Mouse (Mus musculus): ENCODE results near the gene Trh. TPM values are rescaled to one million over a fixed set of nuclear protein-coding genes. Genes with fewer than 3 reads are reported as not detected.
A peak's percentile ranks its signal among the peaks of the same experiment; 100 is the strongest.

Trh gene
- polyA plus RNA-seq, 1 experiment from 2014 or later, result 1.8 TPM

GRCm38 (mm10) chr6:92219445-92219844 is 25.0 kb downstream of the Trh start:
- Histone ChIP-seq H3K27ac (no peak overlapping the region), H3K9me3 (no peaks in the 10 kb centered on the region; the same call in 1 of the 2 replicates), H3K36me3 (no peaks in the 10 kb centered on the region), H3K4me1 (replicated peaks) (peaks cover 4% of the 10 kb centered on the region; the same call in 1 of the 2 replicates), H3K4me2 (no peak overlapping the region), H3K4me3 (no peak overlapping the region), H3K27me3 (peaks cover 3% of the 10 kb centered on the region; the same call in 1 of the 2 replicates), H3K9ac (no peak overlapping the region)
- 59% methylated on average over 3 of the region's 3 CpGs for WGBS
- ATAC-seq (ENCODE audit: low FRiP score), result no peak

- H3K27me3 ChIP-seq, result peaks cover 3% of the 10 kb centered on the region; the same call in 1 of the 2 replicates
- H3K36me3 ChIP-seq, result peaks cover 11% of the 10 kb centered on the region
- peak within 1 kb of the TSS; percentile 84 for H3K4me3 ChIP-seq
- peak within 1 kb of the TSS; percentile 91 for H3K27ac ChIP-seq
- peak within 1 kb of the TSS; percentile 94 for H3K4me2 ChIP-seq
- peaks cover 16% of the 10 kb centered on the region for H3K4me1 ChIP-seq (replicated peaks)
- WGBS, result 11% methylated on average over 35 of the region's 35 CpGs
- peak; percentile 94 for ATAC-seq (ENCODE audit: low FRiP score)
- peak within 1 kb of the TSS; percentile 93 for H3K9ac ChIP-seq
- no peaks in the 10 kb centered on the region for H3K9me3 ChIP-seq
Measured at GRCm38 (mm10) chr6:92214773-92215449, 29.5 kb downstream of the Trh start, which contains the start of gene Rbsn. Gene Rbsn, minus strand, starts transcription at chr6:92214925.

- Histone ChIP-seq H3K9me3 (no peaks in the 10 kb centered on the region), H3K9ac (peak overlapping the region; percentile 93), H3K4me1 (replicated peaks) (peaks cover 16% of the 10 kb centered on the region), H3K36me3 (peaks cover 18% of the 10 kb centered on the region), H3K27ac (peak overlapping the region; percentile 91), H3K4me2 (peak overlapping the region; percentile 94), H3K27me3 (peaks cover 3% of the 10 kb centered on the region; the same call in 1 of the 2 replicates), H3K4me3 (peak overlapping the region; percentile 84)
- ATAC-seq (ENCODE audit: low FRiP score), result peak; percentile 84
- WGBS, result 1% methylated on average over 48 of the region's 48 CpGs
Measured at GRCm38 (mm10) chr6:92214055-92214772, 30.2 kb downstream of the Trh start.

GRCm38 (mm10) chr6:92199414-92199813 is 45.0 kb downstream of the Trh start:
- Histone ChIP-seq H3K27ac (no peak overlapping the region), H3K4me3 (no peak overlapping the region), H3K9me3 (no peaks in the 10 kb centered on the region), H3K36me3 (peaks cover 84% of the 10 kb centered on the region), H3K4me1 (replicated peaks) (no peaks in the 10 kb centered on the region), H3K9ac (no peak overlapping the region), H3K27me3 (no peaks in the 10 kb centered on the region), H3K4me2 (no peak overlapping the region)
- WGBS, result 97% methylated on average over 8 of the region's 8 CpGs
- no peak for ATAC-seq (ENCODE audit: low FRiP score)

Other genes starting within 250 kb of the Trh start
- 22.9 and 23.7 TPM in 2 replicates for gene Nr2c2, start 153.3 kb downstream of the Trh start, polyA plus RNA-seq (2015; fragmentation: Nextera tagmentation; extraction: Ambion mirVana)
- 64.1 and 67.2 TPM in 2 replicates for gene Mrps25, start 60.6 kb downstream of the Trh start, polyA plus RNA-seq (2015; fragmentation: Nextera tagmentation; extraction: Ambion mirVana)
- 35.8 and 39.9 TPM in 2 replicates for gene Rbsn, start 29.7 kb downstream of the Trh start, polyA plus RNA-seq (2015; fragmentation: Nextera tagmentation; extraction: Ambion mirVana)